Mouse (Mus musculus): ENCODE measurements around the gene Pea15a. TPM values are rescaled to one million over a fixed set of nuclear protein-coding genes. Genes with fewer than 3 reads are reported as not detected.

Pea15a gene
- 71.5 TPM for polyA plus RNA-seq (2017; shearing (Covaris generic))

DNA sequence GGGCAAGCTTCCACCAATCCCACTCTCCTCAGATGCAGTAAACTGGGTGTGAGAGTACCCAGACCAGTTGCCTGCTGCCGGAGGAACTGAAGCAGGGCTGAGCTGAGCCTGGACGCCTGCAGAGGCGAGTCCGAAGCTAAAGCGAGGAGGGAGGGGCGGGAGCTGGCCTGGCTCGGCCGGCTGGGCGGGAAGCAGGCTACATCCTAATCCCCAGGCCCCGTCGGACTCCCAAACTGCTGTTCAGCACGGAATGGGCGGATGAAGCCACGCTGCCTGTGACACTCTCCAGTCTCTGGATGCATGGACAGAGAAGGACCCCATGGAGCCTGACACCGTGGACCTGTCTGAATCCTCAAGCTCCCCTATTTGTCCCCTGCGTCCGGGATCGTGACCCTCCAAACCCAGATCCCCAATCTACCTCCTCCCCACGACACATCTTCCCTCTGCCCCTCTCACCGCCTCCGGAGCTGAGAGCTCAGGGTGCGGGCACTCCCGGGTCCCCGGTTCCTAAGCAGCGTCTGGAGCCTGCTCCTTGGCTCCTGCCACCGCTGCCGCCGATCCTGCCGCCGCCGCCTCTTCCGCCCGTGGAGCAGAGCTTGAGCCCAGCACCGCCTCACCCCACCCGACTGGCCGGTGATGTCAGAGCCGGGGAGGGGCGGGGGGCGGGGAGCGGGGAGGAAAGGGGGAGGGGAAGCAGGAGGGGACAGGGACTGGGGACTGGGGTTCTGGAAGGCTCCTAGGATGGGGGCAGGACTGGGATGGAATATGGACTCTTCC lies at the start of gene Pea15a:
Gene Pea15a (minus strand): TSS at position 664 of the 777 bp plus-strand sequence.

DNA sequence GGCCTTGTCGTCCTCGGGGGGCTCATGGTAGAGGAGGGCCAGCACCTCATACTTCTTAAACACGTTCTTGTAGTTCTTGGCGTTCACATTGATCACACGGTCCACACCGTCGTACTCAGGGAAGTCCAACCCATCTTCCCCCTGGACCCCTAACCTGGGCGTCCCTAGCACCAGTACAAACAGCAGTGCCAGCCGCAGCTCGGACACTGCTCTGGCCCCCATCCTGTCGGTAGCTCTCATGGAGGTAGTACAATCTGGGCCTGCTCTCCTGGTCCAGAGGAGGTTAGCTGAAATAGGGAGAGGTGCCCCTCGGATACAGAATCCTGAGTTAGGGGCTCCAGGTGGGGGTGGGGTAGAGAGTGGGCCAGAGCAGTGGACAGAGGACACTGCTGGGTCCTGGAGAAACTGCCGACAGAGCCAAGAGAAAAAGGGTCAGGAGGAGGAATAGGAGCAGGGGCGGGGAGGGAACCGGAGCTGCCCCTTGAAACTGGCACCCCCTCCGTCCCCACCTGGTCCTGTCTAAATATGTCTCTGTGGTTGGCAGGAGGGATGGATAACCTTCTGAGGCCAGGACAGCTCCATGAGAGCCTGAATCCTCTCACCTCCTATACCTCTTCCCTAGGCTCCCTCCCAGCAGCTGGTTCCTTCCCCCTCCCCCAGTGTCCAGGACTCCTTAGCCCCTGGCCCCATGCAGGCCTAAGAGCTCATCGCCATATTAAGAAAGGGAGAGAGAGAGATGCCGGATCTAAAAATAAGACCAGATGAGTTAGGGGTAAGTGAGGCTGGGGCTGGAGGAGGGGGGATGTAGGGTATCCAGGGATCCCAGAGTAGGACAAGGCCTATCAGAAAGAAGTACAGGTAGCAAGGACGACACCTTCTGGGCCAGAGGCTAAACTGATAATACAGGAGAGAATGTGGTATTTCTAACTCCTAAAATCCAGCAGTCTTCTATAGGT lies 13.1 kb upstream of the Pea15a start, which contains the start of gene Casq1:
Gene Casq1 (minus strand): TSS at position 418 of the 956 bp plus-strand sequence.

DNA sequence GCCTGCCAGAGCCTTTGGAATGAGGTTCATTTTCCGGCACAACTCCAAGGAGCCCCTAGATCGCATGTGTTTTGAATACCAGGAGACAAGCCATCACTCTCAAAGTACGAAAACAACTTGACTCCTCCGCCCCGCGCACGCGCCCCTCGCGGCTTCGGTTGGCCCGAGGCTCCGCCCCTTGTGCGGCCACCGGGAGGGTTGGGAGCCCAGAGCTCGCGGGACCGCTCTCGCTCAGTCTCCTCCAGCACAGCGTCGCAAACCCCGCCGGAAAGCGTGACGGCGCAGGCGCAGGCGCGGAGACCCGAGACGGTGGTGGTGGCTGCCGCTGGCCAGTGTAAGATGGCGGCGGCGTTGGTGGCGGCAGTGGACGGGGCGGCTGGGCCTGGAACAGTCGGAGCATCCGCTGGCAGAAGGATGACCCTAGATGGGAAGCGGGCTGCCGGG lies 58.7 kb downstream of the Pea15a start, which contains the start of gene Dcaf8:
Gene Dcaf8 (plus strand): TSS at position 250 of the 444 bp plus-strand sequence.

Other genes with a start within 250 kb of the Pea15a start
- 2.5 TPM for gene Vangl2, start 178.4 kb downstream of the Pea15a start, polyA plus RNA-seq (2017; shearing (Covaris generic))
- gene Nhlh1, start 149.2 kb downstream of the Pea15a start, polyA plus RNA-seq (2017; shearing (Covaris generic)) = not detected
- gene Copa, start 124.3 kb downstream of the Pea15a start, polyA plus RNA-seq (2017; shearing (Covaris generic)) = 220 TPM
- 125 TPM for gene Ncstn, start 124.0 kb downstream of the Pea15a start, polyA plus RNA-seq (2017; shearing (Covaris generic))
- gene Pex19, start 80.0 kb downstream of the Pea15a start, polyA plus RNA-seq (2017; shearing (Covaris generic)) = 62.8 TPM
- 154 TPM for gene Dcaf8, start 58.7 kb downstream of the Pea15a start, polyA plus RNA-seq (2017; shearing (Covaris generic))
- not detected for gene Casq1, start 13.1 kb upstream of the Pea15a start, polyA plus RNA-seq (2017; shearing (Covaris generic))
- gene Atp1a4, start 51.6 kb upstream of the Pea15a start, polyA plus RNA-seq (2017; shearing (Covaris generic)) = not detected
- 30.5 TPM for gene Igsf8, start 54.8 kb upstream of the Pea15a start, polyA plus RNA-seq (2017; shearing (Covaris generic))
- 0.77 TPM for gene Atp1a2, start 91.3 kb upstream of the Pea15a start, polyA plus RNA-seq (2017; shearing (Covaris generic))
- gene Kcnj9, start 122.5 kb upstream of the Pea15a start, polyA plus RNA-seq (2017; shearing (Covaris generic)) = not detected
- not detected for gene Kcnj10, start 134.4 kb upstream of the Pea15a start, polyA plus RNA-seq (2017; shearing (Covaris generic))
- 9.4 TPM for gene Pigm, start 169.7 kb upstream of the Pea15a start, polyA plus RNA-seq (2017; shearing (Covaris generic))